Mouse (Mus musculus): Measurements from ENCODE around the gene Cbx4.

- TF ChIP-seq CTCF (IDR thresholded peaks at IDR 0.05; ENCODE audit: low read depth) (no peak), EP300 (IDR thresholded peaks at IDR 0.05; ENCODE audit: low read depth) (no peak)
These were observed 2.1 kb downstream of the Cbx4 start for GRCm38 (mm10) chr11:119083724-119084445.

Data from heart, postnatal 0 days (tissue).